Mouse (Mus musculus): ENCODE results near the gene Cux2.

DNA sequence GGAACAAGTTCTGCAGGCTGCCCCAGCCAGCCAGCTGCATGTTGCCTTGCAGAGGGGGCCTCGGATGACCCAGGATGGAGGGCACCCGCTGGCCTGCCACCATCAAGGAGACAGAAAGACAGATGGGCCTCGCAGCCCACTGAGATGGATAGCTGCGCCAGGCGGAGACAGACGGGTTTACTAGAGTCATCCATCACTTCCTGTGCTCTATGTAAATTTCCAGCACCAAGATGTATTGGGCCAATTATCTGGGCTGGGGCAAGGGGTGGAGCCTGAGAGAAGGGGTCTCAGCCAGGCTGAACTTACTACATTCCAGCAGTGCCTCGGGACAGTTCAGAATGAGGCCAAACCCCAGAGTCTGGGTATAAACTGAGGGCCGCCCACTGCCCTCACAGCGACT lies 119.6 kb downstream of the Cux2 start:
- TF ChIP-seq ZNF384 (IDR thresholded peaks at IDR 0.05; ENCODE audit: low read depth, low read length) (no peak), MYC (IDR thresholded peaks at IDR 0.05; ENCODE audit: low read depth, low read length) (no peak), CTCF (conservative IDR thresholded peaks at IDR 0.05 in 1 of 2, IDR thresholded peaks at IDR 0.05 in 1 of 2; ENCODE audit: low read depth in 2 of 2, low read length in 2 of 2) (no peak), ELF1 (IDR thresholded peaks at IDR 0.05; ENCODE audit: low read depth, low read length) (no peak)
